Mouse (Mus musculus): ENCODE measurements around the gene Stk4. TPM values are rescaled to one million over a fixed set of nuclear protein-coding genes. Genes with fewer than 3 reads are reported as not detected.

The Stk4 gene
- polyA plus RNA-seq, 1 experiment: 13.6 TPM

DNA sequence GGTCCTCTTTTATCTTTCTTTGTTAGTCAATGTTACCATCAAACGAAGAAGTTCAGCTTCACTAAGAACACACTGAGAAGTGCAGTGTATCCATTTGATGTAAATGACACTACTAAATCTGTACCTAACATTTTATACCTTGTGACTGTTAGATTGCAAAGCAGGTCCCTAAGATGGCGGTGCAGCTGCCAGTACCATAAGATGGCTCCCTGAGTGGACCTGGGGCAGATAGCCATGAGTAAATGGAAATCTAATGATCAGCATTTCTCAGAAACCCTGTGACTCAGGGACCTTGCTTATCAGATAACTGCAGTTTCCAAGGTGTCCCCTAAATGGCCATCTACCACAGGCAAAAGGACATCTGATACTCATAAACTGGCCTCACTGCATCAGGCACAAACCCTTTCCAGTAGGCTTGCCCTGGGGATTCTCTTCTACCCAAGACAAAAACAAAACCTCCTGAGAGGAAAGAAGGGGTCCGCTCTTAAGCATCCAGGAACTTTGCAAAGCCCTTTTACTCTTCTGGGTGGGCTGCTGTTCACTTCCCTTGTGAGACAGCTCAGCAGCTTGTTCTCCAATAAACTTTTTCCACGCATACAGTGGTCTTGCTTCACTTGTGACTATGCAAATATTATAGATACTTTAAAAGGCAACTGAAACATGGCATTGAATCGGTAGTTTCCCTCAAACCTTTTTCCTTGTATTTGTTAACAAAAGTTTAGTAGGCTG is 126.0 kb downstream of the Stk4 start:
- DNase-seq (ENCODE audit: low read depth, low spot score): no peak
- 79% methylated on average over 5 of the region's 5 CpGs for WGBS

DNA sequence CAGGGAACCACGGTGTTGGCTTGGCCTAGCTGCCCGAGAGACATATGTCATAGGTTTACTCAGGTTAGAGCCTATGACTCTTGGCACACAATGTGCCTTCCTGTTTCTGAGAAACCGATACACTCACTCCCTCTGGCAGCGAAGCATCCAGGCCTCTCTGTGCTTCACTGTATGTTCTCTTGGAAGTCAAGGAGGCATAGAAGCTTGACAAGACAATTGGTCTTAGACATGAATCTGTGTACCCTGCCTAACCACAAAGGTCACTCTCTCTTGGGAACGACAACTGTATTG is 126.5 kb downstream of the Stk4 start:
- 67% methylated on average over 5 of the region's 5 CpGs for WGBS
- no peak for DNase-seq (ENCODE audit: low read depth, low spot score)

GRCm38 (mm10) chr2:164199626-164200327 is 129.7 kb downstream of the Stk4 start, which contains the start of gene Wfdc15a:
Gene Wfdc15a (minus strand): TSS chr2:164200130.
- no peak for DNase-seq (ENCODE audit: low read depth, low spot score)
- 80% methylated on average over 20 of the region's 20 CpGs for WGBS

Other genes starting within 250 kb of the Stk4 start
- 0.46 and 0.99 TPM in 2 replicates for gene Ccn5, start 249.5 kb upstream of the Stk4 start, polyA plus RNA-seq (2012; rRNA removed)
- gene Kcnk15, start 216.7 kb upstream of the Stk4 start, polyA plus RNA-seq (2012; rRNA removed): not detected in 2 replicates
- 0.08 and 0.12 TPM in 2 replicates for gene Rims4, start 151.6 kb upstream of the Stk4 start, polyA plus RNA-seq (2012; rRNA removed)
- gene Ywhab, start 75.4 kb upstream of the Stk4 start, polyA plus RNA-seq (2012; rRNA removed): 43.9 and 48.0 TPM in 2 replicates
- 0.78 and 1.1 TPM in 2 replicates for gene Pabpc1l, start 44.9 kb upstream of the Stk4 start, polyA plus RNA-seq (2012; rRNA removed)
- 36.8 and 38.7 TPM in 2 replicates for gene Tomm34, start 847 bp downstream of the Stk4 start, polyA plus RNA-seq (2012; rRNA removed)
- 0.05 TPM in 2 replicates for gene Kcns1, start 100.8 kb downstream of the Stk4 start, polyA plus RNA-seq (2012; rRNA removed)
- gene Wfdc5, start 112.4 kb downstream of the Stk4 start, polyA plus RNA-seq (2012; rRNA removed): not detected in 2 replicates
- gene Wfdc12, start 120.3 kb downstream of the Stk4 start, polyA plus RNA-seq (2012; rRNA removed): 0.16 TPM in 1 of 2 replicates, not detected in the other
- gene Wfdc15a, start 129.8 kb downstream of the Stk4 start, polyA plus RNA-seq (2012; rRNA removed): not detected in 2 replicates
- 0.41 TPM in 1 of 2 replicates, not detected in the other for gene Wfdc15b, start 151.3 kb downstream of the Stk4 start, polyA plus RNA-seq (2012; rRNA removed)
- gene Svs2, start 168.1 kb downstream of the Stk4 start, polyA plus RNA-seq (2012; rRNA removed): not detected in 2 replicates
- gene Svs3b, start 186.3 kb downstream of the Stk4 start, polyA plus RNA-seq (2012; rRNA removed): not detected in 2 replicates
- not detected in 2 replicates for gene Svs4, start 208.1 kb downstream of the Stk4 start, polyA plus RNA-seq (2012; rRNA removed)
- not detected in 2 replicates for gene Svs3a, start 218.9 kb downstream of the Stk4 start, polyA plus RNA-seq (2012; rRNA removed)
- not detected in 2 replicates for gene Svs6, start 246.4 kb downstream of the Stk4 start, polyA plus RNA-seq (2012; rRNA removed)

All from large intestine, adult 2 months (tissue).